Mouse (Mus musculus): ENCODE results near the gene Gm21820.
"Not testable (repeated sequence)": the region's sequence is repeated elsewhere in the genome, so short reads cannot be mapped to it uniquely, and the experiment has no call there.

Gene Gm21820

GRCm38 (mm10) chrY:5249341-5249740 lies at the start of gene Gm21820:
TSS of gene Gm21820 (minus strand) at chrY:5249441.
- not testable (repeated sequence) for DNase-seq (ENCODE audit: low spot score)

Measured in embryo, embryonic 10.5 days (tissue).